Mouse (Mus musculus) myocyte (in vitro differentiated cells): ENCODE data around the gene Trabd2b.

Source experiments
- CEBPB ChIP-seq: IDR thresholded peaks from 2 replicates; pipeline ENCODE4 v1.6.1; 2011; ENCODE audit warnings: mild to moderate bottlenecking, moderate library complexity; ENCODE audit not compliant: poor library complexity, insufficient read depth, severe bottlenecking
- E2F4 ChIP-seq: IDR thresholded peaks from one replicate; pipeline ENCODE4 v1.6.1; 2011; ENCODE audit warnings: mild to moderate bottlenecking, control low read depth, moderate library complexity; ENCODE audit not compliant: insufficient read depth
- MAX ChIP-seq: IDR thresholded peaks from one replicate; pipeline ENCODE4 v1.6.1; 2011; ENCODE audit warnings: low read depth, mild to moderate bottlenecking, control low read depth
- POLR2A ChIP-seq: IDR thresholded peaks from one replicate; pipeline ENCODE4 v1.6.1; 2011; ENCODE audit warnings: low read depth, mild to moderate bottlenecking, control low read depth, moderate library complexity; ENCODE audit not compliant: insufficient read length
- TCF12 ChIP-seq: IDR thresholded peaks from one replicate; pipeline ENCODE4 v1.6.1; 2011; ENCODE audit warnings: mild to moderate bottlenecking, control low read depth; ENCODE audit not compliant: poor library complexity, insufficient read depth, severe bottlenecking
- USF1 ChIP-seq: IDR thresholded peaks from one replicate; pipeline ENCODE4 v1.6.1; 2011; ENCODE audit warnings: low read depth, mild to moderate bottlenecking, control low read depth, moderate library complexity

GRCm38 (mm10) chr4:114605670-114606069 lies 199.1 kb downstream of the Trabd2b start:
- TF ChIP-seq POLR2A (no peak), CEBPB (no peak), MAX (no peak), TCF12 (no peak), USF1 (no peak), E2F4 (no peak)
